Mouse (Mus musculus) myocyte (in vitro differentiated cells): ENCODE results near the gene Errfi1.

Experiments used
- CEBPB ChIP-seq: IDR thresholded peaks from 2 replicates; pipeline ENCODE4 v1.6.1; 2011; ENCODE audit warnings: mild to moderate bottlenecking, moderate library complexity; ENCODE audit not compliant: poor library complexity, insufficient read depth, severe bottlenecking
- E2F4 ChIP-seq: IDR thresholded peaks from one replicate; pipeline ENCODE4 v1.6.1; 2011; ENCODE audit warnings: mild to moderate bottlenecking, control low read depth, moderate library complexity; ENCODE audit not compliant: insufficient read depth
- MAX ChIP-seq: IDR thresholded peaks from one replicate; pipeline ENCODE4 v1.6.1; 2011; ENCODE audit warnings: low read depth, mild to moderate bottlenecking, control low read depth
- MYOD1 ChIP-seq, 3 experiments: IDR thresholded peaks; one replicate each; pipeline ENCODE4 v1.6.1; 2011; ENCODE audit warnings: control low read depth in 2 of 3, low read depth in 2 of 3, mild to moderate bottlenecking in 2 of 3, moderate library complexity in 1 of 3; ENCODE audit not compliant: insufficient read length in 2 of 3, control insufficient read depth in 1 of 3
- MYOG ChIP-seq, 3 experiments: IDR thresholded peaks; one replicate each; pipeline ENCODE4 v1.6.1; 2011; ENCODE audit warnings: control low read depth in 2 of 3, low read depth in 2 of 3, mild to moderate bottlenecking in 2 of 3; ENCODE audit not compliant: insufficient read length in 2 of 3, control insufficient read depth in 1 of 3, insufficient read depth in 1 of 3
- POLR2A ChIP-seq: IDR thresholded peaks from one replicate; pipeline ENCODE4 v1.6.1; 2011; ENCODE audit warnings: low read depth, mild to moderate bottlenecking, control low read depth, moderate library complexity; ENCODE audit not compliant: insufficient read length
- POLR2AphosphoS2 ChIP-seq: IDR thresholded peaks from one replicate; pipeline ENCODE4 v1.6.1; 2011; ENCODE audit warnings: low read depth, control low read depth; ENCODE audit not compliant: insufficient read length
- REST ChIP-seq: IDR thresholded peaks from one replicate; pipeline ENCODE4 v1.6.1; 2011; ENCODE audit warnings: mild to moderate bottlenecking, control low read depth, moderate library complexity; ENCODE audit not compliant: insufficient read depth, insufficient read length
- TCF12 ChIP-seq: IDR thresholded peaks from one replicate; pipeline ENCODE4 v1.6.1; 2011; ENCODE audit warnings: mild to moderate bottlenecking, control low read depth; ENCODE audit not compliant: poor library complexity, insufficient read depth, severe bottlenecking
- USF1 ChIP-seq: IDR thresholded peaks from one replicate; pipeline ENCODE4 v1.6.1; 2011; ENCODE audit warnings: low read depth, mild to moderate bottlenecking, control low read depth, moderate library complexity

GRCm38 (mm10) chr4:150902062-150902461 lies 48.3 kb downstream of the Errfi1 start:
- TF ChIP-seq POLR2A (no peak), MAX (no peak), USF1 (no peak), POLR2AphosphoS2 (no peak), REST (no peak), MYOG (IDR thresholded peaks at IDR 0.05; ENCODE audit: control insufficient read depth in 1 of 3, insufficient read depth in 1 of 3, insufficient read length in 2 of 3, low read depth in 2 of 3) (no peak), TCF12 (no peak), E2F4 (no peak), CEBPB (no peak), MYOD1 (IDR thresholded peaks at IDR 0.05; ENCODE audit: control insufficient read depth in 1 of 3, insufficient read length in 2 of 3, low read depth in 2 of 3) (peak in 1 of 3 experiments; percentile 7)
